Mouse (Mus musculus) ES-Bruce4 (cell line): Measurements from ENCODE around the gene Mgmt. TPM values are rescaled to one million over a fixed set of nuclear protein-coding genes. Genes with fewer than 3 reads are reported as not detected.

ENCODE experiments used
- H3K27ac ChIP-seq: 2 replicates; pipeline ENCODE4 v1.5.1; 2012; ENCODE audit warnings: low read length, inconsistent platforms; ENCODE audit not compliant: insufficient read depth
- H3K27me3 ChIP-seq: 2 replicates; pipeline ENCODE4 v1.6.1; 2012; ENCODE audit warnings: mild to moderate bottlenecking, low read length, inconsistent platforms; ENCODE audit not compliant: control insufficient read depth, poor library complexity, insufficient read depth, severe bottlenecking
- H3K36me3 ChIP-seq: 2 replicates; pipeline ENCODE4 v1.6.1; 2012; ENCODE audit warnings: inconsistent platforms, mild to moderate bottlenecking, low read length, moderate library complexity; ENCODE audit not compliant: control insufficient read depth, poor library complexity, insufficient read depth, severe bottlenecking
- H3K4me1 ChIP-seq: one replicate; pipeline ENCODE4 v1.8.1; 2011; ENCODE audit warnings: low read length; ENCODE audit not compliant: control insufficient read depth, insufficient read depth
- H3K4me3 ChIP-seq: 2 replicates; pipeline ENCODE4 v1.5.1; 2011; ENCODE audit warnings: low read depth, mild to moderate bottlenecking, low read length
- H3K9ac ChIP-seq: 2 replicates; pipeline ENCODE4 v1.6.1; 2012; ENCODE audit warnings: low read depth, mild to moderate bottlenecking, inconsistent platforms; ENCODE audit not compliant: poor library complexity, severe bottlenecking
- H3K9me3 ChIP-seq: replicated peaks from 2 replicates; pipeline ENCODE4 v1.6.1; 2012; ENCODE audit warnings: mild to moderate bottlenecking, low read length, inconsistent platforms; ENCODE audit not compliant: control insufficient read depth, poor library complexity, insufficient read depth, severe bottlenecking
- CTCF ChIP-seq: IDR thresholded peaks from one replicate; pipeline ENCODE4 v1.8.1; 2011; ENCODE audit warnings: low read depth, low read length
- EP300 ChIP-seq: IDR thresholded peaks from 2 replicates; pipeline ENCODE4 v1.6.1; 2011; ENCODE audit warnings: low read depth, low read length; ENCODE audit not compliant: insufficient read depth
- POLR2A ChIP-seq: IDR thresholded peaks from one replicate; pipeline ENCODE4 v1.8.1; 2011; ENCODE audit warnings: low read length; ENCODE audit not compliant: insufficient read depth
- polyA plus RNA-seq: library from polyadenylated mRNA; stranded (reverse); fragments of >200 nt; gene quantifications from 2 replicates; pipeline ENCODE4 v1.2.4, GENCODE M21; 2011; ENCODE audit warnings: low read depth; ENCODE audit not compliant: missing spikeins, insufficient read depth, insufficient read length

The Mgmt gene
- polyA plus RNA-seq, 1 experiment = 9.6 TPM

DNA sequence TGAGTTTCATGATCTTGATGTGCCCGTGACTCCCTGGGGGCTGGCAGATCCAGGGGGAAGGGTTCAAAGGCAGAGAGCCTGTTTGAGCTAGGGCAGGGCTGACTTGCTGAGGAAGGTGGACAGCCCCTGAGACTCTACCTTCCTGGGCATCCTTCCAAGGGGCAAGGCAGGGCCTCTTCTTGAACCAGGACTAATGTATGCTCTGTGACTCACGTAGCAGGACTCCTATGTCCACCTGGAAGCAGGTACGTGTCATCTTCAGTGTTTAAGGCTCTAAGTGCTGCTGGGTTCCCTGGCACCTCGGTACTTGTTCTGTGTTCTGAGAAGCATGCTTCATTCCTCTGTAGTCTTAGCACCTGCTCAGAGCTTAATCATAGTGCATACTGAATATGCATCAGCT is 143.1 kb downstream of the Mgmt start:
- Histone ChIP-seq H3K9me3 (no peaks in the 10 kb centered on the region), H3K27ac (no peak overlapping the region), H3K36me3 (no peaks in the 10 kb centered on the region), H3K9ac (no peak overlapping the region), H3K27me3 (no peaks in the 10 kb centered on the region), H3K4me1 (no peaks in the 10 kb centered on the region), H3K4me3 (no peak overlapping the region)
- TF ChIP-seq POLR2A (no peak), CTCF (no peak), EP300 (no peak)

DNA sequence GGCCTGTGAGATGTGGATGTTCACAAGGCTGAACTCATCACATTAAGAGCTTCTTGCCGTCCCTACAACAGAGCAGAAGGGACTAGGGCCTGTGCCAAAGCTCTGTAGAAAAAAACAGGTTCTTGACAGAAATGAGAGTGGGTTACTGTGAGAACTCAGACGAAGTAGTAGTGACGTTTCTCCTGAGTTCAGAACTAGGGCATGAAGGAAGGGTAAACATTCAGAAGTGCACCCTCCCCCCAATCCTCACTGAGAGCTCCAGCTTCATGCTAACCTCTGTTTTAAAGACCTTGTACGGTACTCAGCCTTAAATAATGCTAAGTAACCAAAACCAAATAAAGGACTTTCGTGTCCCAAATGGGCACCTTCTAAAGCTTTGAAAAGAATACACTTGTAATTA is 143.5 kb downstream of the Mgmt start:
- Histone ChIP-seq H3K27ac (no peak overlapping the region), H3K9ac (no peak overlapping the region), H3K36me3 (no peaks in the 10 kb centered on the region), H3K4me3 (no peak overlapping the region), H3K9me3 (no peaks in the 10 kb centered on the region), H3K4me1 (no peaks in the 10 kb centered on the region), H3K27me3 (no peaks in the 10 kb centered on the region)
- no peak for TF ChIP-seq CTCF
- TF ChIP-seq POLR2A = no peak
- TF ChIP-seq EP300 = no peak

DNA sequence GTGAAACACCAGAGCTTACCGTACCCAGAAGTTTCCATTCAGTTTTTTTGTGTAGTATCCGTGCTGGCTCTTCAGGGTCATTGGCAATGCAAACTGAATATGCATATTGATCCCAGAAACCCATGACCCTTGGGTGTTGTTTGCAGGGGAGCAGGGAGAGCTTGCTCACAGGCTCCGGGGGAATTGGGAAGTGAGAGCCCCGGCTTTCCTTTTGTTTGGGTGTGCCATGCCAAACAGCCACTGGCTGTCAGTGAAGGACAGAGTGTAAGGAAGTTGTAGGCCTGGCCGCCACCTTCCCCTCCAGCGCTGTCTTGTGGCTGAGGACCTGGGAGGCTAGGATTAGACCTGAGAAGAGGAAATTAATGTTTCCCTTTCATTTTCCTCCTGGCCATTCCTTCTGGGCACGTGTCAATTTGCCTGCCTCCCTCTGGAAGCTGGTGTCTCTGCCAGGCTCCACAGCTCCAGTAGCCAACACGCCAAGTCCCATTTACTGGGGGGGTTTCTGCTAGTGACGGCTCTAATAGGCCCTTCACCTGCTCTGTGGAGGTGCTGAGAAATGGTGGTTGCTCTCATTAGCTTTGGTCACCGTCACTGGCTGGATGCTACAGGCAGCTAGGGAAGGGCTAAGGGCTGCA is 144.0 kb downstream of the Mgmt start:
- TF ChIP-seq POLR2A = no peak
- no peak for TF ChIP-seq CTCF
- no peak for TF ChIP-seq EP300
- H3K27me3 ChIP-seq = no peaks in the 10 kb centered on the region
- no peak overlapping the region for H3K4me3 ChIP-seq
- H3K9me3 ChIP-seq = no peaks in the 10 kb centered on the region
- no peaks in the 10 kb centered on the region for H3K36me3 ChIP-seq
- no peaks in the 10 kb centered on the region for H3K4me1 ChIP-seq
- no peak overlapping the region for H3K27ac ChIP-seq
- no peak overlapping the region for H3K9ac ChIP-seq

DNA sequence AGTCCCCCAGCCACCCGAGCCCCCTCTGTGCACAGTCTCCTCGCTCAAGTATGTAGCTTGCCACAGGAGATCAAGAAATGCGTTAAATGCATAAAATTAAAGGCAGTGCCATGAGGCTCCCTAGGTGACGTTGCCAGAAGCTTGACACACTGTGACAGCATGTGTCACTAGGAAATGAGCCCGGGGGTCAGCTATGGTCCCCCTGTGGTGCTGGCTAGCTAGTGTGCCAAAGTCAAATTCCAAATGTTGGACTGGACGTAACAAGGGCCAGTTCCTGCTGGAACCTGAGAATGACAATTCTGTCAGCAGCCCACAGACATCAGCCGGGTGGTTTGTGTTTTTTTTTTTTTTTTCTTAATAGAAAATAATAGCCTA is 144.5 kb downstream of the Mgmt start:
- Histone ChIP-seq H3K27me3 (no peaks in the 10 kb centered on the region), H3K9me3 (no peaks in the 10 kb centered on the region), H3K4me1 (no peaks in the 10 kb centered on the region), H3K36me3 (no peaks in the 10 kb centered on the region), H3K4me3 (no peak overlapping the region), H3K9ac (no peak overlapping the region), H3K27ac (no peak overlapping the region)
- no peak for TF ChIP-seq POLR2A

DNA sequence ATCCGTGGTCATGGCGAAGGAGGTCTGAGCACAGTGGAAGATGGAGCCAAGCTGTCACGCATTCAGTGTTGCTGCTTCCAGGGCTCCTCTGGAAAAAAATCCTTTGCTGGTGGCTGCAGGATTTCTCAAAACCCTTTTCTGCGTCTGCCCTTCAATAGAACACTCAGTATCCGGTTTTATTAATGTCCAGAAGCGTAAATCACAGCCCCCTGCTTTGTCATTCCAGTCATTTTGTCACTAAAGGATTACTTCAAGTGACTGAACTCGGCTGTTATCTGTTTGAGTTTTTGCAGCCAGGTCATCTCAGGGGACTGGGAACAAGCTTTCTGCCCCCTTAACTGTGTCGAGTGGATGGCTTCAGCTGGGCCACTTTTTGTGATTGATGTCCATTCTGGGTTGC is 146.2 kb downstream of the Mgmt start:
- no peak overlapping the region for H3K4me3 ChIP-seq
- H3K9me3 ChIP-seq = no peaks in the 10 kb centered on the region
- H3K27ac ChIP-seq = no peak overlapping the region
- no peaks in the 10 kb centered on the region for H3K27me3 ChIP-seq
- no peaks in the 10 kb centered on the region for H3K36me3 ChIP-seq
- no peaks in the 10 kb centered on the region for H3K4me1 ChIP-seq
- no peak for TF ChIP-seq POLR2A
- TF ChIP-seq EP300 = no peak
- TF ChIP-seq CTCF = no peak
- no peak overlapping the region for H3K9ac ChIP-seq

DNA sequence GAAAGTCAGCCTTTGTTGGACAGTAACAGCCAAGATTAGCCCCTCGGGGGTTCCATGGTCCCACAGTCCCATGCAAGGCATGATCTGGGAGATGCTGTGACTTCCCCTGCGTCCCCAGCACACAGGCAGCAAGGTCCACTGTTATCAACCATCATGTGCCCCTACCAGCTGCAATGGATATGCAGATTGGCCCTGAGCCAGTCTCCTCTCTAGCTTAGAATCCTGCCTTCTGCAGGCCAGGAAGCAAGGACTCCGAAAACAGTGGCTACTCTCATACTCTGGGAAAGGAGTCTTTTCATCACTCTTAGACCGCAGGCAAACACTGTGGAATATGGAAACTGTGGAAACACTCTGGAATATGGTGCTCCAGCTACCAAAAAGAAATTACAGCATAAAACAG is 152.5 kb downstream of the Mgmt start:
- Histone ChIP-seq H3K9ac (no peak overlapping the region), H3K27me3 (no peaks in the 10 kb centered on the region), H3K4me1 (no peaks in the 10 kb centered on the region), H3K4me3 (no peak overlapping the region), H3K9me3 (no peaks in the 10 kb centered on the region), H3K36me3 (no peaks in the 10 kb centered on the region), H3K27ac (no peak overlapping the region)
- TF ChIP-seq POLR2A (no peak), CTCF (no peak), EP300 (no peak)
